Mouse (Mus musculus): ENCODE data around the gene Hspb9.
A peak's percentile ranks its signal among the peaks of the same experiment; 100 is the strongest.

Gene Hspb9

GRCm38 (mm10) chr11:100713735-100714533 lies at the start of gene Hspb9:
Gene Hspb9 (plus strand): TSS chr11:100713850.
- no peak for DNase-seq (ENCODE audit: low read depth, low spot score)

DNA sequence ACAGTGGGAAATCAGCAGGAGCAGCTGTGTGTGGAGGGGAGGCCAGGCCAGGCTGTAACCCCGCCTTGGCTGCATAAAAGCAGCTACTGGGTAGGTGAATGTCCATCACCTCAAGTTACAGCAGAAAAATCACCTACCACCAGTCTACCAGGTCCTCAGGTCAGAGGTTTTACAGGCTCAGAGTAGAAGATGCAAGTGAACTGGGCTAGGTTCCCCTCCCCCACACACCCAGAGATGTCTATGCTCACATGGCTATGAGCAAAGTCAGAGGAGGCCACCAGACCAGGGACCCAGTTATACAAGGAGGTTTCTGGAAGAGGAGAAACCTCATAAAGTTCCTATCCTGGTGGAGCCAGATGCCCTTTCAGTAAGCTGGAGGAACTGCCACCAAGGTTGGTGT lies 42.6 kb upstream of the Hspb9 start:
- no peak for DNase-seq (ENCODE audit: low read depth, low spot score)

- DNase-seq (ENCODE audit: low read depth, low spot score) = no peak
These were observed 41.7 kb upstream of the Hspb9 start for GRCm38 (mm10) chr11:100671956-100672355.

DNA sequence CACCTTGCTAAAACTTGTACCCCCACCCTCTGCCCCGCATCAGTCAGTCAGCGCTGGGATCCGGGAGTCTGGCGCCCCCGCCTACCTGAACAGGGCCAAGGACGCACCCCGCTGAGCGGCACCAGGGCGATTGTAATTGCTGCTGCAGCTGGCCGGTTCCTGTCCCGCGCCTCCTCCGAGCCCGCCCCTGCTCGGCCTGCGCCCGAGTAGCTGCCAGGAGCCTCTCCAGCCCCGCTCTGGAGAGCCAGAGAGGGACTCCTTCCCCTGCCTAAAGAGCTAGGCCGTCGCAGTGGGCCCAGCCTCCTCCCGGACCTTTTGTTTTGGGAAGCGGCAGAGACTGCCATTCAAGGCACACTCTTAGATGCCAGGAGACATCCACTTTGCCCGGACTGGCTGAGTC lies 40.5 kb upstream of the Hspb9 start:
- no peak for DNase-seq (ENCODE audit: low read depth, low spot score)

DNA sequence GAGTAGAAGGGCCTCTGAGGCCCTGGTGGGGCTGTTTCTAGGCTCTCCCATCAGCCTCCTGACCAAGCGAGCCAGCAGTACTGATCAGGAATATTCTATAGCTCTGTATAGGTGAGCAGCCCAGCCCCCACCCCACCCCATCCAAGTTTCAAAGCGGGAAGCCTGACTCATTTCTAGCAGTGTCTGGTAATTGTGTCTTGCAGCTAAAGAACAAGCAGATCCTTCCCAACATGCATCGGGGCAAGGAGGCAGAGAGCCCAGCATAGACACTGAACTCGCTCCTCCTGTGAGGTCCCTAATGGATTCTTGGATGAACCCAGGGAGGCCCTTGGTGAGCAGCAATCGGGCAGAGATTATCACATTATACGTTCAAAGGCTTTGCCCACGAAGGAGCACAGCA lies 35.8 kb upstream of the Hspb9 start:
- DNase-seq (ENCODE audit: low read depth, low spot score) = no peak

- no peak for DNase-seq (ENCODE audit: low read depth, low spot score)
These were observed 31.8 kb upstream of the Hspb9 start for GRCm38 (mm10) chr11:100681826-100682225.

- DNase-seq (ENCODE audit: low read depth, low spot score) = no peak
These were observed 31.1 kb upstream of the Hspb9 start for GRCm38 (mm10) chr11:100682526-100682925.

DNA sequence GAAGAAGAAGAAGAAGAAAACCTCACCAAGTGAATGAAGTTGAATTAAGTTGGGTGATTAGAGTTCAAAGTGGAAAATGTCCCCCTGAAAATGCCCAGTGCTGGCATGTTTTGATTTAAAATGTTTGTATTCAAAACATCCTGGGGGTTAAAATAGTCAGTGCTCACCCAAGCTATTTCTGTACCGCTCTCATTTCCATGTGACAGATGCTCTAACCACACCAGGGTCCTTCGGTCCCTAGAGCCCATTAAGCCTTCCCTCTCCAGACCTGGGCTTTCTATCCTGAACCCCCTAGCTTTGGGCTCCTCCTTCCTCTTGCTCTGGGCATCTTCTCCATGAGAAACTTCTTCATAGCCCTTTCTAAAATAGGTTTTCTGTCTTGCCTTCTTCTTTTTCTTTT lies 29.6 kb upstream of the Hspb9 start:
- DNase-seq (ENCODE audit: low read depth, low spot score) = peak; percentile 49

GRCm38 (mm10) chr11:100685371-100685770 lies 28.3 kb upstream of the Hspb9 start:
- no peak for DNase-seq (ENCODE audit: low read depth, low spot score)

DNA sequence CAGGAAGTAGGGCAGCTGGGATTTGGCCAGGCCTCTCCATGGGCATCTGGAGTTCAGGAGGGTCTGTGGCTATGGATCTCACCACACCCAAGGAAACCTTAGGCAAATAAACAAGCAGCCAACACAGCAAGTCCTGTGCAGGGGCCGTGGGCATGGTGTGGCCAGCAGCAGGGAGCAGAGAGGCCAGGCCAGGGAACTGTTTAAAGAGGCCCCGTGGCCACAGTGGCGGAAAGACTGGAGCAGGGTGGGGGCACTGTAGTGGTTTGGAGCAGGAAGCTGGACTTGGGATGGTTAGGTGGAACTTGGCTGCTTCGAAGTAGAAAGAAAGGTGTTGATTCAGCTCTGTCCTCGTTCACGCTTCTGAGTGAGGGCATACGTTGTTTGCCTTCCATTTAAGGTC lies 26.4 kb upstream of the Hspb9 start:
- no peak for DNase-seq (ENCODE audit: low read depth, low spot score)

GRCm38 (mm10) chr11:100688443-100688842 lies 25.2 kb upstream of the Hspb9 start:
- no peak for DNase-seq (ENCODE audit: low read depth, low spot score)

- DNase-seq (ENCODE audit: low read depth, low spot score) = no peak
These were observed 23.3 kb upstream of the Hspb9 start for GRCm38 (mm10) chr11:100690389-100690788.

DNA sequence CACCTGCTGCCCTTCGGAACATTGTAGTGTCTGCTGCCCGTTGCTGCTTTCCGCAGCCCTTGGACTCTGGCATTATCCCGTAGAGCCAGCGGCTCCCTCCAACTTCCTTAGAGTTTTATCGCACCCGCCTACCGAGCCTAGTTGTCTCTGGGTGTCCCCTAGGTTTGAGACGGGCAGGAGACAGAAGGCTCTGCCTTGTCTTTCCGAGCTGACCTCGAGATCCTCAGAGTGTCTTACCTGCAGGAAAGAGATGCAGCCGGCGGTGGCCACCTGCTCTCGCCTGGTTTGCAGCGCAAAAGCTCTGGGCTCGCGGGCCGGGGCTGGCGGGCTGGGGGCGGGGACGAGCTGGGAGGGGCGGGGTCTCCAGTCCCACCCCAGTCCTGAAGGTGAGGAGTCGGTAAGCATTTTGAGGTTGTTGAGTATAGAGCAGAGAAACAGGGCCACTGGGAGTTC lies 21.5 kb upstream of the Hspb9 start, which contains the start of gene Zfp385c:
Gene Zfp385c, minus strand, starts transcription at position 292 of the 453 bp plus-strand sequence.
- DNase-seq (ENCODE audit: low read depth, low spot score) = no peak

GRCm38 (mm10) chr11:100693154-100693553 lies 20.5 kb upstream of the Hspb9 start:
- no peak for DNase-seq (ENCODE audit: low read depth, low spot score)

GRCm38 (mm10) chr11:100694926-100695325 lies 18.7 kb upstream of the Hspb9 start:
- DNase-seq (ENCODE audit: low read depth, low spot score) = peak; percentile 73

GRCm38 (mm10) chr11:100697921-100698320 lies 15.7 kb upstream of the Hspb9 start:
- no peak for DNase-seq (ENCODE audit: low read depth, low spot score)

DNA sequence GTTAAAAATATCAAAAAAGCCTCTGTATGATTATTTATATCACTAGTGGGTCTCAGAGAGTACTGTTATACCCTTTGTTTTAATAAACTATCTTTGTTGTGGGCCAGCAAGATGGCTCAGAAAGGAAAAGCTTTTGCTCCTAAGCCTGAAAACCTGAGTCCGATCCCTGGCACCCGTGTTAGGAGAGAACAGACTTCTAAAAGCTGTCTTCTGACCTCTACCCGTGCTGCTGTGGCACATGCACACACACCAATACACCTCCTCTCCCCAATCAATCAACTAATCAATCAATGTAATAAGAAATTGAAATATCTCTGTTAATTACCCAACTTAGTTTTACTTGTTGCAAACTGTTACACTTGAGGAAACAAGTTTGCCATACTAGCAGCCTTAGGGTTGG lies 12.9 kb upstream of the Hspb9 start:
- DNase-seq (ENCODE audit: low read depth, low spot score) = no peak

DNA sequence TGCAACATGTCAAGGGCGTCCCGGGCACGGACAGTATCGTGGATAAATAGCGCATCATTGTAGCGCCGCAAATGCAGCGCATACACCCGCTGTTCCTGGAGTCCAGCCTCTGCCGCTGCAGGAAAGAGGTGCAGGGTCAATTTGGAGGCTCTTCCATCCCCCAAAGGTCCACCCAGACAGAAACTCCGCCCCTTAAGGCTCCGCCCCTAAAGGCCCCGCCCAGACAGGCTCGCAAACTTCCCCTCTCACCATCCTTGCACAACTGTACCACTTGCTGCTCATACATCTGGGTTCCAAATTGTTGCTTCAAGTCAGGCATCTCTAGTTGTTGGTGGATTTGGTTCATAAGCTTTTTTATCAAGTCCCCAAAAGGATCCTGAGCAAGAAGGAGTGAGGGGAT lies 12.3 kb upstream of the Hspb9 start:
- peak; percentile 69 for DNase-seq (ENCODE audit: low read depth, low spot score)

DNA sequence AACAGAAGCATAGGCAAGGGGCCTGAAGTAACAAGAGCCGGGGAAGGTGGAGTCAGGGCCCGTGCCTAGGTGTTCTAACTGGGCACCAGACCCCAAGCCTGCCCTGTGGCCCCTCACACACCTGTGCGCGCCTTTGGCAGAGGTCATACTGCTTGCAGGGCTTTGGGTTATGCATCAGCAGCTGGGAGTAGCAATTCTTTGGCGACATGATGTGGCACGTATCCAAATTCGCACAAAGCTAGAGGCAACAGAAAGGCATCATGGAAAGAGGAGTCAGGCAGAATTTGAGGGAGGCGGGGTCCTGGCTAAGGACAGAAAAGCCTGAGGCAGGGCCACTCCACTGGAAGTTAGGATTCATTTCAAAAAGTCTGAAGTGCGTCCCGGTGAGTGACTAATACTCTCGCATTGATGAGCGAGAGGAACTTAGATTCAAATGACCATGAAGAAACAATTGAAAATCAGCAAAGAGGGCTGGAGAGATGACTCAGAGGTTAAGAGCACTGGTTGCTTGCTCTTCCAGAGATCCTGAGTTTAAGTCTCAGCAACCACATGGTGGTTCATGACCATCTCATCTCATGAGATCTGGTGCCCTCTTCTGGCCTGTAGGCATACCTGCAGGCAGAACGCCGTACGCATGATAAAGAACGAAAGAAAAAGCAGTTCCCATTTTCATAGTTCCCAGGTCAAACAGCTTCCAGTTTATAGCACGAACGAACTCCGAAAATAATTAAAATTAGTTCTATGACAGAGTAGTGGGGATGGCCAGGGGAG lies 11.4 kb upstream of the Hspb9 start:
- DNase-seq (ENCODE audit: low read depth, low spot score) = peak; percentile 90

GRCm38 (mm10) chr11:100702906-100703305 lies 10.7 kb upstream of the Hspb9 start:
- no peak for DNase-seq (ENCODE audit: low read depth, low spot score)

DNA sequence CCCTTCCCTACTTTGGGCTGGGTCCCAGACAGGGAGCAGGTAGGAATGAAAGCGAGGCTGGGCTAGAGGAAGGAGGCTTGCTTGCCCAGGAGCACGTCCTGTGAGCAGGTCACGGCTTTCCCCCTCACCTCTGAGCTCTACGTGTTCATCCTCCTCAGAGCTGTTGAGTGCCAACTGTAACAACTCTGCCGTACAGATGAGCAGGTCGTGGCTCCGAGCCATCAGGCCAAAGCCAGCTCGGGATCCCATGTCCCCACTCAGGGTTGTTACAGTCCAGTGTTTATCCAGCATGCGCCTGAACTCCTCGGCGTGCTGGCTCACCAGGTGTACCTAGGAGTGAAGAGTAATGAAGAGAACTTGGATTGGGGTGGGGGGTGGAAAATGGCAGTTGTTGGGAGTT lies 10.3 kb upstream of the Hspb9 start:
- peak; percentile 22 for DNase-seq (ENCODE audit: low read depth, low spot score)

DNA sequence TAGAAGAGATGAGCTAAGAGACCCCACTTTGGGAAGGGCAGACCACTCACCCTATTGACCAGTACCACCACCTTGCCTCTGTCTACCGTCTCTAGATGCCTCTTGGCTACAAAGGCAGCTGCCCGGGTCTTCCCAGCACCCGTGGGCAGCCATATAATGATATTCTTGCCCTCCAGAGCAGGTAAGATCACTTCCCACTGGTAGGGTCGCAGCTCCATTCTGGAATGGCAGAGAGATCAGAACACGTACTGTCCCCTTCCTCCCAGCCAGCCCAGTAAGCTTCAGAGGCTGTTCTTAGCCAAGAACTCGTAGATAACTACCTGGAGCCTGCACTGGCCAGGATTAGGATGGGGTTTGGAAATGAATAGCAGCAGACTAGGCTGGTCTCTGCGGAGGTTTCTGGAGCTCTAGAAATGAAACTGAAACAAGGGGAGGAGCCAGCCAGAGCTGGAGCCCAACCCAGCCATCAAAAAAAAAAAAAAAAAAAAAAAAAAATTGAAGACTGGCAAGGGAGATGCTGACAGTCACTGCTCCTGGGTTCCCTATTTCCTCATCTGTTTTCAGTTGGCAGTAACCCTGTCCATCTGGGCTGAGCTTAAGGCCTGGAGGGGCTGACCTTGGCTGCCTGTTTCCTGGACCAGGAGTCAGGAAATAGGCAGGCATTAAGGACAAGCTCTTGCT lies 9.7 kb upstream of the Hspb9 start, which contains the start of gene Dhx58:
Gene Dhx58, minus strand, starts transcription at position 421 of the 681 bp plus-strand sequence.
- peak; percentile 61 for DNase-seq (ENCODE audit: low read depth, low spot score)
